Mouse (Mus musculus): ENCODE results near the gene Pja2.

DNA sequence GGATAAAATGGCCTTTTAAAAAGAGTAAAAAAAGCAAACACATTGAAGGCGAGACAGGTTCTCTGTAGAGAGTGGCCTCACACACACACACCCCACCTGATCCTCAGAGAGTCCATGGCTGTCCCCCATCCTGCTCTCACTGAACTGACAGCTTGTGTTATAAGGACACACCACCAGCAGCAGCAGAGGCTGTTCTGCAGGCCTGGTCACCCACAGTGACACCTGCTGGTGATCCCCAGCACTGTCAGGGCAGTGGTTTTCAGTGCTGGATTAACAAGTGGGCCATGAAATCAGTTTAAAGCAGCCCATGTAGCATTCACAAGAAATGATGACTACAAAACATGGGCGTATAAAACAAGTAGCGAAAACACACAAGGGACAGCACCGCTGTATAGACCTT is 43.6 kb upstream of the Pja2 start:
- TF ChIP-seq EP300 (IDR thresholded peaks at IDR 0.05; ENCODE audit: low read depth) = no peak
- TF ChIP-seq CTCF (IDR thresholded peaks at IDR 0.05; ENCODE audit: low read depth) = peak; percentile 91
